ENCODE assay signal across 8 mouse cellular contexts in genomic region chr2:28535263-28535540, GRCm38 (mm10). TPM values are rescaled to one million over a fixed set of nuclear protein-coding genes. Genes with fewer than 3 reads are reported as not detected.
DNase-seq lines count a peak whose midpoint lies in the region; ATAC-seq and TF ChIP-seq lines count a peak whose summit lies in the region.

No protein-coding gene starts in this region.

- peaks cover 83% of the 10 kb centered on the region for H3K4me1 ChIP-seq in lung, embryonic 15.5 days
- H3K4me1 ChIP-seq in embryonic facial prominence, embryonic 14.5 days (ENCODE audit: control insufficient read depth, insufficient read depth, low read length) = peaks cover 74% of the 10 kb centered on the region
- peaks cover 59% of the 10 kb centered on the region for H3K4me1 ChIP-seq in limb, embryonic 11.5 days (ENCODE audit: control insufficient read depth, insufficient read depth, low read length)
- H3K4me1 ChIP-seq in olfactory bulb, adult 2 months (ENCODE audit: control insufficient read depth, insufficient read depth, low read length) = peaks cover 83% of the 10 kb centered on the region

- no peaks in the 10 kb centered on the region for H3K9me3 ChIP-seq in lung, embryonic 15.5 days
- H3K9me3 ChIP-seq in embryonic facial prominence, embryonic 14.5 days (ENCODE audit: control insufficient read depth, low read length) = no peaks in the 10 kb centered on the region
- H3K9me3 ChIP-seq in limb, embryonic 11.5 days (ENCODE audit: control insufficient read depth, low read length) = no peaks in the 10 kb centered on the region

- 33% methylated on average over 4 of the region's 4 CpGs for WGBS in lung, embryonic 15.5 days
- WGBS in embryonic facial prominence, embryonic 14.5 days = 14% methylated on average over 4 of the region's 4 CpGs
- WGBS in limb, embryonic 11.5 days = 4% methylated on average over 4 of the region's 4 CpGs
- 17% methylated on average over 4 of the region's 4 CpGs for WGBS in olfactory bulb, adult 2 months

- H3K4me2 ChIP-seq in lung, embryonic 15.5 days = peak overlapping the region; percentile 90
- H3K4me2 ChIP-seq in embryonic facial prominence, embryonic 14.5 days (ENCODE audit: low read depth, low read length) = peak overlapping the region; percentile 67
- H3K4me2 ChIP-seq in limb, embryonic 11.5 days (ENCODE audit: low read depth, severe bottlenecking) = peak overlapping the region; percentile 83; the same call in 1 of the 2 replicates

- H3K27me3 ChIP-seq in lung, embryonic 15.5 days = no peaks in the 10 kb centered on the region
- no peaks in the 10 kb centered on the region for H3K27me3 ChIP-seq in embryonic facial prominence, embryonic 14.5 days (replicated peaks; ENCODE audit: control insufficient read depth, insufficient read depth, low read length)
- H3K27me3 ChIP-seq in limb, embryonic 11.5 days (ENCODE audit: control insufficient read depth, insufficient read depth, low read length) = no peaks in the 10 kb centered on the region

- H3K9ac ChIP-seq in lung, embryonic 15.5 days = no peak overlapping the region
- peak overlapping the region; percentile 83 for H3K9ac ChIP-seq in embryonic facial prominence, embryonic 14.5 days (ENCODE audit: low read depth, low read length)
- peak overlapping the region; percentile 47; the same call in 1 of the 2 replicates for H3K9ac ChIP-seq in limb, embryonic 11.5 days (ENCODE audit: low read length)

- no peaks in the 10 kb centered on the region for H3K36me3 ChIP-seq in lung, embryonic 15.5 days
- H3K36me3 ChIP-seq in embryonic facial prominence, embryonic 14.5 days (ENCODE audit: control insufficient read depth, insufficient read depth, low read length) = no peaks in the 10 kb centered on the region; the same call in 1 of the 2 replicates
- H3K36me3 ChIP-seq in limb, embryonic 11.5 days (ENCODE audit: control insufficient read depth, insufficient read depth, low read length) = no peaks in the 10 kb centered on the region

- DNase-seq in lung, adult 18-20 months = no peak
- DNase-seq in embryonic facial prominence, embryonic 14.5 days (ENCODE audit: low spot score) = no peak
- DNase-seq in limb, embryonic 11.5 days (ENCODE audit: low spot score) = peak; percentile 61
- DNase-seq in urinary bladder, postnatal 14 days (ENCODE audit: low spot score) = no peak
- DNase-seq in adrenal gland, adult 2 months = no peak
- DNase-seq in spleen, adult 12 weeks (ENCODE audit: low spot score) = no peak

- peak overlapping the region; percentile 83 for H3K27ac ChIP-seq in lung, embryonic 15.5 days
- H3K27ac ChIP-seq in embryonic facial prominence, embryonic 14.5 days (replicated peaks; ENCODE audit: low read depth, low read length) = peak overlapping the region; percentile 95
- H3K27ac ChIP-seq in limb, embryonic 11.5 days (replicated peaks; ENCODE audit: low read depth, low read length) = peak overlapping the region; percentile 85
- peak overlapping the region; percentile 54 for H3K27ac ChIP-seq in olfactory bulb, adult 2 months (ENCODE audit: insufficient read depth, low read depth, low read length)

- no peak for TF ChIP-seq CTCF in olfactory bulb, adult 2 months (IDR thresholded peaks at IDR 0.05; ENCODE audit: insufficient read depth, low read depth, low read length)

- ATAC-seq in lung, embryonic 15.5 days (ENCODE audit: borderline replicate concordance, extremely low read depth, low FRiP score, low TSS enrichment) = no peak
- ATAC-seq in embryonic facial prominence, embryonic 14.5 days (ENCODE audit: low read depth) = no peak
- no peak for ATAC-seq in limb, embryonic 11.5 days (ENCODE audit: insufficient number of reproducible peaks, low FRiP score, low TSS enrichment, low read depth)

- no peak for TF ChIP-seq POLR2A in olfactory bulb, adult 2 months (IDR thresholded peaks at IDR 0.05; ENCODE audit: insufficient read depth, low read depth, low read length)

- H3K4me3 ChIP-seq in lung, embryonic 15.5 days = peak overlapping the region; percentile 74; the same call in 1 of the 2 replicates
- peak overlapping the region; percentile 75 for H3K4me3 ChIP-seq in embryonic facial prominence, embryonic 14.5 days (ENCODE audit: low read depth, low read length)
- no peak overlapping the region; the same call in 1 of the 2 replicates for H3K4me3 ChIP-seq in limb, embryonic 11.5 days (ENCODE audit: low read depth, low read length)
- peak overlapping the region; percentile 62 for H3K4me3 ChIP-seq in olfactory bulb, adult 2 months (ENCODE audit: insufficient read depth, low read depth, low read length)

RNA-seq across cellular contexts. Expression of gene Ralgds, which starts 22.3 kb away (rescaled TPM):
- 30.9 and 31.7 TPM in 2 replicates for polyA plus RNA-seq in lung, embryonic 15.5 days (2015; fragmentation: Nextera tagmentation; extraction: Ambion mirVana)
- polyA plus RNA-seq in embryonic facial prominence, embryonic 14.5 days (2014; fragmentation: Nextera tagmentation; extraction: Ambion mirVana) = 59.3 and 67.5 TPM in 2 replicates
- 37.3 and 43.1 TPM in 2 replicates for polyA plus RNA-seq in limb, embryonic 11.5 days (2014; fragmentation: Nextera tagmentation; extraction: Ambion mirVana)
- not detected in 2 replicates for polyA plus RNA-seq in olfactory bulb, adult 2 months (2012; ENCODE audit: insufficient read depth, insufficient read length, low replicate concordance, missing spikeins)
- 10 to 100 TPM; 23.3 to 45.5 TPM for total RNA-seq in adrenal gland, adult 2 months (2021)
- polyA plus RNA-seq in adrenal gland, adult 2 months (2012; rRNA removed) = 56.8 and 73.5 TPM in 2 replicates

RNA-seq across cellular contexts. Expression of gene Cel, which starts 28.0 kb away (rescaled TPM):
- 1.9 TPM in 1 of 2 replicates, not detected in the other for polyA plus RNA-seq in lung, embryonic 15.5 days (2015; fragmentation: Nextera tagmentation; extraction: Ambion mirVana)
- polyA plus RNA-seq in embryonic facial prominence, embryonic 14.5 days (2014; fragmentation: Nextera tagmentation; extraction: Ambion mirVana) = not detected in 2 replicates
- not detected in 2 replicates for polyA plus RNA-seq in limb, embryonic 11.5 days (2014; fragmentation: Nextera tagmentation; extraction: Ambion mirVana)
- not detected in 2 replicates for polyA plus RNA-seq in olfactory bulb, adult 2 months (2012; ENCODE audit: insufficient read depth, insufficient read length, low replicate concordance, missing spikeins)
- under 1 TPM in 1 of 2 experiments, not detected in 1; 0.14 TPM for total RNA-seq in adrenal gland, adult 2 months (2021)
- polyA plus RNA-seq in adrenal gland, adult 2 months (2012; rRNA removed) = 0.06 TPM in 1 of 2 replicates, not detected in the other

RNA-seq across cellular contexts. Expression of gene Gm10134, which starts 29.3 kb away (rescaled TPM):
- 2.2 and 3.5 TPM in 2 replicates for polyA plus RNA-seq in lung, embryonic 15.5 days (2015; fragmentation: Nextera tagmentation; extraction: Ambion mirVana)
- 2.7 TPM in 1 of 2 replicates, not detected in the other for polyA plus RNA-seq in embryonic facial prominence, embryonic 14.5 days (2014; fragmentation: Nextera tagmentation; extraction: Ambion mirVana)
- polyA plus RNA-seq in limb, embryonic 11.5 days (2014; fragmentation: Nextera tagmentation; extraction: Ambion mirVana) = not detected in 2 replicates
- not detected in 2 replicates for polyA plus RNA-seq in olfactory bulb, adult 2 months (2012; ENCODE audit: insufficient read depth, insufficient read length, low replicate concordance, missing spikeins)
- total RNA-seq in adrenal gland, adult 2 months (2021) = 1 to 10 TPM in 1 of 2 experiments, not detected in 1; 2.2 TPM
- 0.42 TPM in 1 of 2 replicates, not detected in the other for polyA plus RNA-seq in adrenal gland, adult 2 months (2012; rRNA removed)

RNA-seq across cellular contexts. Expression of gene Gbgt1, which starts 38.5 kb away (rescaled TPM):
- 0.98 and 1.8 TPM in 2 replicates for polyA plus RNA-seq in lung, embryonic 15.5 days (2015; fragmentation: Nextera tagmentation; extraction: Ambion mirVana)
- 1.3 and 1.7 TPM in 2 replicates for polyA plus RNA-seq in embryonic facial prominence, embryonic 14.5 days (2014; fragmentation: Nextera tagmentation; extraction: Ambion mirVana)
- not detected in 2 replicates for polyA plus RNA-seq in limb, embryonic 11.5 days (2014; fragmentation: Nextera tagmentation; extraction: Ambion mirVana)
- polyA plus RNA-seq in olfactory bulb, adult 2 months (2012; ENCODE audit: insufficient read depth, insufficient read length, low replicate concordance, missing spikeins) = not detected in 2 replicates
- total RNA-seq in adrenal gland, adult 2 months (2021) = 1 to 10 TPM; 3.7 to 4.6 TPM
- 1.6 and 3.6 TPM in 2 replicates for polyA plus RNA-seq in adrenal gland, adult 2 months (2012; rRNA removed)

RNA-seq across cellular contexts. Expression of gene Gtf3c5, which starts 48.3 kb away (rescaled TPM):
- polyA plus RNA-seq in lung, embryonic 15.5 days (2015; fragmentation: Nextera tagmentation; extraction: Ambion mirVana) = 45.3 and 46.7 TPM in 2 replicates
- polyA plus RNA-seq in embryonic facial prominence, embryonic 14.5 days (2014; fragmentation: Nextera tagmentation; extraction: Ambion mirVana) = 23.7 and 27.9 TPM in 2 replicates
- 48.6 and 48.9 TPM in 2 replicates for polyA plus RNA-seq in limb, embryonic 11.5 days (2014; fragmentation: Nextera tagmentation; extraction: Ambion mirVana)
- polyA plus RNA-seq in olfactory bulb, adult 2 months (2012; ENCODE audit: insufficient read depth, insufficient read length, low replicate concordance, missing spikeins) = not detected in 2 replicates
- 10 to 100 TPM; 15.4 to 21.6 TPM for total RNA-seq in adrenal gland, adult 2 months (2021)
- 14.8 and 16.0 TPM in 2 replicates for polyA plus RNA-seq in adrenal gland, adult 2 months (2012; rRNA removed)
